Mouse (Mus musculus) liver, postnatal 0 days (tissue): Measurements from ENCODE around the gene Fxyd3. TPM values are rescaled to one million over a fixed set of nuclear protein-coding genes. Genes with fewer than 3 reads are reported as not detected.
A peak's percentile ranks its signal among the peaks of the same experiment; 100 is the strongest.

Source experiments
- ATAC-seq: fragments of 200-750 bp; cut with Nextera tagmentation; 2 replicates; pipeline ENCODE4 v1.8.0; 2017; ENCODE audit warnings: mild to moderate bottlenecking, moderate library complexity
- DNase-seq: peaks from one replicate; pipeline ENCODE4 v3.0.0-alpha.2; 2016
- H3K27ac ChIP-seq: fragments of 300-500 bp; sonication (generic); 2 replicates; pipeline ENCODE4 v1.5.1; 2014; ENCODE audit warnings: antibody characterized with exemption, moderate library complexity, mild to moderate bottlenecking, low read depth
- H3K27me3 ChIP-seq: fragments of 300-500 bp; sonication (generic); 2 replicates; pipeline ENCODE4 v1.6.1; 2014; ENCODE audit warnings: low read length, control low read depth, mixed read lengths; ENCODE audit not compliant: insufficient read depth
- H3K36me3 ChIP-seq: fragments of 300-500 bp; sonication (generic); replicated peaks from 2 replicates; pipeline ENCODE4 v1.6.1; 2014; ENCODE audit warnings: mild to moderate bottlenecking, control low read depth, low read length, moderate library complexity, mixed read lengths; ENCODE audit not compliant: insufficient read depth
- H3K4me1 ChIP-seq: fragments of 300-500 bp; sonication (generic); 2 replicates; pipeline ENCODE4 v1.6.1; 2014; ENCODE audit warnings: antibody characterized with exemption, mild to moderate bottlenecking, control low read depth; ENCODE audit not compliant: insufficient read depth
- H3K4me2 ChIP-seq: fragments of 300-500 bp; sonication (generic); 2 replicates; pipeline ENCODE4 v1.6.1; 2014; ENCODE audit warnings: low read depth, mild to moderate bottlenecking, low read length, moderate library complexity, mixed read lengths
- H3K4me3 ChIP-seq: fragments of 300-500 bp; sonication (generic); 2 replicates; pipeline ENCODE4 v1.5.1; 2014; ENCODE audit warnings: low read depth, low read length
- H3K9ac ChIP-seq: fragments of 300-500 bp; sonication (generic); replicated peaks from 2 replicates; pipeline ENCODE4 v1.6.1; 2014; ENCODE audit warnings: mild to moderate bottlenecking, moderate library complexity
- H3K9me3 ChIP-seq: fragments of 300-500 bp; sonication (generic); 2 replicates; pipeline ENCODE4 v1.6.1; 2016; ENCODE audit warnings: mild to moderate bottlenecking, control low read depth, low read length, mixed read lengths
- CTCF ChIP-seq: sonication (generic); IDR thresholded peaks from 2 replicates; pipeline ENCODE4 v1.5.1; 2016; ENCODE audit warnings: antibody characterized with exemption, low read depth
- EP300 ChIP-seq: IDR thresholded peaks from 2 replicates; pipeline ENCODE4 v1.6.1; 2016; ENCODE audit warnings: antibody characterized with exemption, low read depth, mild to moderate bottlenecking
- WGBS: fragments of 180-500 bp; shearing (Covaris S2); extraction: QIAGEN DNeasy Blood & Tissue Kit; methylation state at CpG from one replicate; pipeline ENCODE4 v1.1.7; 2014; ENCODE audit not compliant: insufficient replicate concordance; 5-methylcytosine and 5-hydroxymethylcytosine counted together
- polyA plus RNA-seq: library from polyadenylated mRNA; unstranded; fragments of >200 nt; fragmentation: Nextera tagmentation; extraction: Ambion mirVana; gene quantifications from 2 replicates; pipeline ENCODE4 v1.2.1, GENCODE M21; 2015

Fxyd3 gene
- polyA plus RNA-seq, 1 experiment from 2014 or later = 3.4 TPM

DNA sequence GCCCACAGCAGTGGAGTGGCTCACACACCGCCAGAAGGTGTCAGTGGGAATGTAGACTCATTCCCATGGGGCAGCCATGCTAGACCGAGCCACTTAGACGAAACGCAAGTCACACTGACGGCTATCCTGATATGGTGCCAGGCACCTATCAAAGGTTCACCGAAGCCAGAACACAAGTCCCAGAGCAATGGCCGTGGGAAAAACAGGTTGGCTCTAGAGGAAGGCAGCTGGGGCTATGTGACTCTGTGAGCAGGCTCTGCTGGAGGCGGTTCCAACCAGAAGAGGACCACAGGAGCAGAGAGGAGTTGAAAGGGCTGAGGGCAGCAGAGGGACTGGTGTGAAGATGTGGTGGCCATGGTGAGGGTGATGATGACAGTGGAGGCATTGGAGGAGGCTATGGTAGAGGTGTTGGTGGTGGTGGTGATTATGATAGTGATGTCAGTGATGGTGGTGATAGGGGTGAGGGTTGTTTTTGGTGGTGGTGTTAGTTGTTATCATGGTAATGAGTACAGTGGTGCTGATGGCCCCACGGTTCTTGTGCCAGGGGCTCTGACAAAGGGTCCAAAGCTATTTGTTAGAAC is 9.8 kb upstream of the Fxyd3 start:
- ATAC-seq (no peak), DNase-seq (no peak)
- H3K36me3 ChIP-seq = no peaks in the 10 kb centered on the region
- 75% methylated on average over 9 of the region's 9 CpGs for WGBS
- H3K4me3 ChIP-seq = no peak overlapping the region
- H3K4me2 ChIP-seq = no peak overlapping the region
- H3K27me3 ChIP-seq = no peaks in the 10 kb centered on the region
- peaks cover 23% of the 10 kb centered on the region for H3K4me1 ChIP-seq
- no peak overlapping the region for H3K27ac ChIP-seq
- no peak overlapping the region for H3K9ac ChIP-seq
- H3K9me3 ChIP-seq = 0 out of 2 replicates have a peak, but pooled peaks cover 2% of the 10 kb centered on the region
- TF ChIP-seq CTCF (no peak), EP300 (no peak)

DNA sequence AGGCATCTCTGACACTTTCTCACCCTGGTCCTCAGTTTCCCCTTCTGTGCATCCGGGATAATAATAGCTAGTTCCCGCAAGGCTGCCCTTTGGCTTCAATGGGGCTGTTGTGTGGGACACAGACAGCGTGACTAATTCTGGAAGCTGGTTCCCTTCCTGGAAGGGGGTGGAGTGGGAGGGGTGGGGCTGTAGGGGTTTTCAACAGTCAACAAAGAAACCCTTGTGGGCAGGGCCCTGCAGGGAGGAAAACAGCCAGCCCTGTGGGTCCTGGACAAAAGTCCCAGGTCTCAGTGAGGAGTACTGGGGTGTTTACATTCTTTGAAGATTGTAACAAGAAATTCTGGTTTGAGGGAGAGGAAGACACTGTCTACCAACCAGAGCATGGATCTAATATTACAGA is 8.7 kb upstream of the Fxyd3 start:
- H3K9me3 ChIP-seq = 0 out of 2 replicates have a peak, but pooled peaks cover 2% of the 10 kb centered on the region
- no peak for DNase-seq
- no peak overlapping the region for H3K4me2 ChIP-seq
- no peak for TF ChIP-seq EP300
- no peaks in the 10 kb centered on the region for H3K36me3 ChIP-seq
- WGBS = 61% methylated on average over 3 of the region's 3 CpGs
- H3K27me3 ChIP-seq = no peaks in the 10 kb centered on the region
- no peak overlapping the region for H3K9ac ChIP-seq
- ATAC-seq = peak; percentile 35; the same call in 1 of the 2 replicates
- H3K27ac ChIP-seq = peak overlapping the region; percentile 26
- H3K4me1 ChIP-seq = peaks cover 23% of the 10 kb centered on the region
- no peak overlapping the region for H3K4me3 ChIP-seq

DNA sequence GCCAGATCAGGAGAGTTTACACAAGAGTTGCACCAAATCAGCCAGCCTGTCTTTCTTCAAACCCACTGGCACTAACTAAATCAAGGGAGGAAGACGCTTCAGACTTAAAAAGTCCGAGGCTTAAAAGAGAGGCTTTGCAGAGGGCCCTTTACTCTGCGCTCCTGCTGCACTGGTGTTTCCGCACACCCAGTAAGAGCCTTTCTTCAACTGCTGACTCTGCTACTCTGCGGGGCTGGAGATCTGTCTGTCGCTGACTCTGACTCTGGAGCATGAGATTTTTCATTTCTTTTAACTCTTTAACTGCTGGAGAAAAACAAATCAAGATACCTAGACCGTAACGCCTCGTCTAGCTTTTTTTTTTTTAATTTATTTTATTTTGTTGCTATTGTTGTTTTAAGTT is 7.6 kb upstream of the Fxyd3 start:
- no peaks in the 10 kb centered on the region for H3K9me3 ChIP-seq
- TF ChIP-seq CTCF (no peak), EP300 (no peak)
- no peak for DNase-seq
- H3K4me2 ChIP-seq = no peak overlapping the region
- no peaks in the 10 kb centered on the region for H3K27me3 ChIP-seq
- ATAC-seq = no peak
- no peak overlapping the region for H3K4me3 ChIP-seq
- no peak overlapping the region for H3K9ac ChIP-seq
- no peaks in the 10 kb centered on the region for H3K36me3 ChIP-seq
- H3K27ac ChIP-seq = peak overlapping the region; percentile 53
- WGBS = 51% methylated on average over 9 of the region's 9 CpGs
- peaks cover 23% of the 10 kb centered on the region for H3K4me1 ChIP-seq

DNA sequence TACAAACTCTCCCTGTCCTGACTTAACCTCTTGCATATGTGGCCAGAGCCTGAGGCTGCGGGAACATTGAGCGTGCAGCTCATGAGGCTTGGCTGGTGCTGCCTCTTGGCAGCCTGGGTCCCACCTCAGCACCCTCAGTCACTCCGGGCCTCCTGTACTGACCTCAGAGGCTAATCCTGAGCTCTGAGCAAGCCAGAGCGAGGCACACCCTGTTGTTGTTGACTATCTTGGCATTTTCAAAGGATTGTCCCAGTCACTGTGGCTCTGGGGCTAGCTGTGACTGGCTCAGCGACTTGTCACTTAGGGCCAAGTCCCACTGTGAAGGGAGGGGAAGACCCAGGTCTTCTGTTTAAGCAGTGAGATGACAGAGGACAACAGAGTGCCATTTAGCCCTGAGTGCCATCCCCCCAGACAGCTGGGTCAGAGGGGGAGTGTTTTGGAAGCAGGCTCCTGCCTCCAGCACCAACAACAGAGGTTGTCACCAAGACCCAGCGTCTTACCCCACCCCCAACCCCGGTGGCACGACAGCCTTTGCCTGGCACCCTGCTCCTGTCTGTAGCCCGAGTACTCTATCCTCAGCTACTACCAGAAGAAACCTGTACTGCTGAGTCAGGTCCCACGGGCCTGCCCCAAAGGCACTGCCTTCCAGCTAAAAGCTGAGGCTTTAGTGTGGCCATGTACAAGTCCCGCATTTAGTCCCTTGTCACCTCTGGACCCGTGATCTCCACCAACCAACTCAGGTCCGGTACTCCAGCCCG is 6.5 kb upstream of the Fxyd3 start:
- peak overlapping the region; percentile 53; the same call in 1 of the 2 replicates for H3K27ac ChIP-seq
- ATAC-seq (peak; percentile 50; the same call in 1 of the 2 replicates), DNase-seq (no peak)
- TF ChIP-seq CTCF (no peak), EP300 (no peak)
- H3K27me3 ChIP-seq = no peaks in the 10 kb centered on the region
- H3K36me3 ChIP-seq = no peaks in the 10 kb centered on the region
- H3K9ac ChIP-seq = no peak overlapping the region
- no peak overlapping the region for H3K4me2 ChIP-seq
- WGBS = 70% methylated on average over 14 of the region's 14 CpGs
- no peak overlapping the region for H3K4me3 ChIP-seq
- no peaks in the 10 kb centered on the region for H3K9me3 ChIP-seq
- H3K4me1 ChIP-seq = peaks cover 17% of the 10 kb centered on the region

DNA sequence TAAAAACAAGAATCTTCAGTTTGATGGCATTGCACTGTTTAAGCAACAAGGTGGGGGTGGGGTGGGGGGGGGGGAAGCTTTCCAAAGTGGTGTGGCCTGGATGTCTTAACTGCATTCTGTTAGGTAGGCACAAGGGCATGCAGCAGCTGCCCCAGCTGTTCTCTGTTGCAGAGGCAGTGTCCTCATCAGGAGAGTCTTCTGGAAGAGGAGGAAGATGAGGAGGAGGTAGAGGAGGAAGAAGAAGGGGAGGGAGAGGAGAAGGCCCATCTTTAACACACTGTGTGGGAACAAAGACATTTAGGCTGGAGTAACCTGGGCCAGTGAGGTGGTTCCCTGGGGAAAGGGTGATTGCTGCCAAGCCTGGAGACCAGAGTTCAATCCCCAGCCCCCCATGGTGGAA is 5.6 kb upstream of the Fxyd3 start:
- Histone ChIP-seq H3K4me2 (no peak overlapping the region), H3K4me1 (peaks cover 15% of the 10 kb centered on the region), H3K9ac (no peak overlapping the region), H3K4me3 (no peak overlapping the region), H3K36me3 (no peaks in the 10 kb centered on the region), H3K27me3 (no peaks in the 10 kb centered on the region), H3K27ac (no peak overlapping the region), H3K9me3 (no peaks in the 10 kb centered on the region)
- no peak for TF ChIP-seq CTCF
- TF ChIP-seq EP300 = no peak
- no peak for DNase-seq
- no peak for ATAC-seq

DNA sequence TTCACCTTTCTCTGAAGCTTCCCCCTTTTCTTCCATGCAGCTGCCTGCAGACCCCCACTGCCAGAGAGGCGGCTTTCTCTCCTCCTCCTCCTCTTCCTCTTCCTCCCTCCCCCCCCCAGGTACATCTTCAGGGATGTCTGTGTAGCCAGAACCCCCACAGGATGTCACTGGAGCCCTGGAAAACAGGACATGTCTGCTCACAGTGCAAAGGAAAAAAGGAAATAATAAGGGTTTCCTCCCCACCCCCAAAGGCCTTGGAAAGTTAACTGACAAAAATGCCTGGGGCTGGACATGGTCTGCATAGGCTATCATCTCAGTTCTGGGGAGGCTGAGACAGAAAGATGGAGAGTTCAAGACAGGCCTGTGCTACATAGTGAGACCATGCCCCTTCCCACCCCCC is 4.6 kb upstream of the Fxyd3 start:
- Histone ChIP-seq H3K27me3 (no peaks in the 10 kb centered on the region), H3K9ac (no peak overlapping the region), H3K4me3 (no peak overlapping the region), H3K9me3 (no peaks in the 10 kb centered on the region), H3K36me3 (no peaks in the 10 kb centered on the region), H3K4me1 (peaks cover 15% of the 10 kb centered on the region), H3K4me2 (no peak overlapping the region), H3K27ac (no peak overlapping the region)
- ATAC-seq = no peak
- no peak for TF ChIP-seq EP300
- TF ChIP-seq CTCF = no peak
- WGBS = 47% methylated on average over 1 of the region's 1 CpGs
- DNase-seq = no peak
